Mouse (Mus musculus): Measurements from ENCODE around the gene Vps26b.

Vps26b gene

GRCm38 (mm10) chr9:26993118-26993517 lies 36.7 kb downstream of the Vps26b start:
- no peak for DNase-seq

DNA sequence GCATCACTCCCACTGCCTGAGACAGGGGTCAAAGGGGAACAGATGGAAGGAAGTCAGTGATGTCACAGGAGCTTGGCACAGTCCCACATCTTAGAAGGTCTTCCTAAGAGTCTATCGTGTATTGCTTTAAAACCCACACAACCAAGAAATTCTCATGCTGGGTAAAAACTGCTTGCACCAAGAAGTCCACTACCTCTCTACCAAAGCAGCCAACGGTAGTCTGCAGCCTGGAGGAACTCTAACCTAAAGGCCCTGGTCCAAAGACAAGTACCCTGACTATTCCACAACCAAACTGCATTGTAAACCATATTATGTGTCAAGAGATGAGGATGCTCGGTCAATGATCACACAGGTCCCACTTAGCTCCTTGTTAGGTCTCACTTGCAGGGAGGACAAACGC lies 39.7 kb downstream of the Vps26b start:
- DNase-seq, result no peak

GRCm38 (mm10) chr9:26985668-26986277 lies 44.1 kb downstream of the Vps26b start:
- DNase-seq, result no peak

DNA sequence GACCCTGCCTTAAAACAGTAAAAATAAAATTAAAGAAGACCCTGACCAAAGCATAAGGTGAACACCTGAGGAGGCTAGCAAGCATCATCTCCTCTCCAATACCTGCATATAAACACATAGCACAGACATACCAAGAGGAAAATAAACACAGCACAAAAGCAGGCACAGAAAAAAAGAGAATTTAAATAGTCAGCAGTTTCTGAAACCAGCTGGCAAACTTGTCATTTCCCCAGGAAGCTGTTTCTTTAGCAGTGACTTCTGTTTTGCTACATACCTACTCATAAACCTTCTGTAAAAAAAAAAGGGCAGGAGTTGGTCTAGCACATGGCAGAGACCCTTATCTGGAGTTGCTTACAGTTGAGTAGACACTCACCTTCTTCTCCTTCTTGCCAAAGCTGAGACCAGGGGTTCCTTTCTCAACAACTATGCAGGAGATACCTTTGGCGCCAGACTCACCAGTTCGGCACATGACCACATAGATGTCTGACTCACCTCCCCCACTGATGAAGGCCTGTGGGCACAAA lies 44.7 kb downstream of the Vps26b start:
- DNase-seq, result no peak

- DNase-seq, result no peak
Measured at GRCm38 (mm10) chr9:26978776-26979175, 51.1 kb downstream of the Vps26b start.

- DNase-seq, result no peak
Measured at GRCm38 (mm10) chr9:26977754-26978153, 52.1 kb downstream of the Vps26b start.

Measured in thymus, postnatal 36 days (tissue).